Mouse (Mus musculus) cerebellum, postnatal 36 days (tissue): ENCODE results near the gene Tma7.

Experiments
- DNase-seq, 2 experiments: peaks; one replicate each; pipeline ENCODE4 v3.0.0; 2021 to 2022; ENCODE audit warnings: mixed read lengths in 2 of 2

Gene Tma7

DNA sequence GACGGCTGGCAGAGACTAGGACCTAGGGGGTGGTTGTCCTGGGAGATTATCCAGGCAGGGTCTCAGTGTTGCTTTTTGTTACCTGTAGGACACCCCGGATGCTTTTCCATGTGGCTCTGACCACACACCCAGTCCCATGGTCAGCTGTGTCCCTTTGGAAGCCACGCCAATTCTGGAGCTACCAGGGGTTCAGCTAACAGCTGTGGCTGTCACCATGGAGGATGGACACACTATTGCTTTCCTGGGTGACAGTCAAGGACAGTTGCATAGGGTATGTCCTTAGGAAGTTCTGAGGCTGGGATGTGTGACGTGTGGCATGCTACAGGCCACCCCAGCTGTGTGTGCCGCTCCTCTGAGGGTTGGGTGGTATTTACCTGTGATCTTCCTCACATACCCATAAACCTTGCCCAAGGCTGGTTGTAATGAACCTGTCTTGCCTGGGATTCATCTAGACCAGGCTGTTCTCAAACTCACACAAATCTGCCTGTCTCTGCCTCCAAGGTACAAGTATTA is 19.6 kb upstream of the Tma7 start:
- no peak for DNase-seq

DNA sequence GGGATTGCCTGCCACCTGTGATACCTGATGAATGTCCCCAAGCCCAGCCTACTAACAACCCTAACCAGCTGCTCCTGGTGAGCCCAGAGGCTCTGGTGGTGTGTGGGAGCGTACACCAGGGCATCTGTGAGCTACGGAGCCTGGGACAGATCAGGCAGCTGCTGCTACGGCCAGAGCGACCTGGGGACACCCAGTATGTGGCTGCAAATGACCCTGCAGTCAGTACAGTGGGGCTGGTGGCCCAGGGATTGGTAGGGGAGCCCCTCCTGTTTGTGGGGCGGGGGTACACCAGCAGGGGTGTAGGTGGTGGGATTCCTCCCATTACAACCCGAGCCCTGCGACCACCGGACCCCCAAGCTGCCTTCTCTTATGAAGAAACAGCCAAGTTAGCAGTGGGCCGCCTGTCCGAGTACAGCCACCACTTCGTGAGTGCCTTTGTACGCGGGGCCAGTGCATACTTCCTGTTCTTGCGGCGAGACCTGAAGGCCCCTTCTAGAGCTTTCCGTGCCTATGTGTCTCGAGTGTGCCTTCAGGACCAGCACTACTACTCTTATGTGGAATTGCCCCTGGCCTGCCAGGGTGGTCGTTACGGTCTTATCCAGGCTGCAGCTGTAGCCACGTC is 18.0 kb upstream of the Tma7 start:
- DNase-seq = no peak

DNA sequence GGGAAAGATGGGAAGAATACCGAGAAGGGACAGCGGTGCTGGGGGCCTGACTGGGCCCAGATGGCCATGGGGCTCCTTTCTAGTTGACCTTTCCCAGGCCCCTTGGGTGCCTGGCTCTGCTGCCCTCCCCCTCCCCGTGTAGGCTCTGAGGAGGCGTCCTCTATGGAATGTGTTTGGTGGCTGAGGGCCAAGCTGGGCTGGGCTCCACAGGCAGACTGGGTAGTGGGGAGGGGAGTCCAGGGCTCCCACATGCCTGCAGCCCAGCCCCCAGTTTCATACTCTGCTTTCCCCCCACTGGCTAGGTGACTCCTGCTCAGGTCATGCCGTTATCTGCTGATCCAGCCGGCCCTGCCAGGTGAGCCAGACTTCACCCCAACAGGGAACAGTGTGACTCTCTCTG is 16.6 kb upstream of the Tma7 start:
- DNase-seq = no peak

DNA sequence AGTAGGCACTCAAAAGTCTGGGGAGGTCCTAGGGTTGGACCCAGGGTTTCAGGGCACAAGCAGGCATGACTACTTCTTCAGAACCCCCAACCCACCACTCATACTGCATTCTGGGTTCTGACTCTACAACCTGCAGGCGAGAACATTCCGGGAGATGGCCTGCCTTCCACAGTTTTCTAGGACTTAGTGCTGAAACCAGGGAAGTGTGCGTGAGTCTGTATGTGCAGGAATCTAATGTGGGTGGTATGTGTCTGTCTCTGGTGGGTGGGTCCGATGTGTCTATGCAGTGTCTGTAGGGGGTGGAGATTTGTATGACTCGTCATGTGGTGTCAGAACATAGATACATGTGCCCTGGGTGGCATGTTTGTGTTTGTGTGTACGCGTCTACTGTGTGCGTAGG is 16.0 kb upstream of the Tma7 start:
- no peak for DNase-seq

DNA sequence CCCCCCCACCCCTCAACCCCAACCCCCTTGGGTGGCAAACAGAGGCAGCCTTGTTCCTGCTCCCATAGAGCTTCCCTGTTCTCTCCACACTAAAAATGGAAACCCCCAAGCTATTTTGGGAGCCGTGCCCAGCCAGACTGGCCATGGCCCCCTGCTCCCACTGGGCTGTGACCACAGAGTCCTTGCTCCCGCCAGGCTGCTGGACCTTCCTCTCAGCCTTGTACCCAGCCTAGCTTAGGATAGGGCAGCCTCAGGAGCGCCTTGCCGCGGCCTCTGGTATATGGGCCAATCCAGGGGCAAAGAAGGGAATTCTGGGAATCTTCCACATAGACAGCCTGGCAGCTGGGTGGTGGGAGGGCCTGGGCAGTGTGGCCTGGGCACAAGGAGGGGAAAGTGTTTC is 15.4 kb upstream of the Tma7 start:
- DNase-seq = peak in 1 of 2 experiments; percentile 34

DNA sequence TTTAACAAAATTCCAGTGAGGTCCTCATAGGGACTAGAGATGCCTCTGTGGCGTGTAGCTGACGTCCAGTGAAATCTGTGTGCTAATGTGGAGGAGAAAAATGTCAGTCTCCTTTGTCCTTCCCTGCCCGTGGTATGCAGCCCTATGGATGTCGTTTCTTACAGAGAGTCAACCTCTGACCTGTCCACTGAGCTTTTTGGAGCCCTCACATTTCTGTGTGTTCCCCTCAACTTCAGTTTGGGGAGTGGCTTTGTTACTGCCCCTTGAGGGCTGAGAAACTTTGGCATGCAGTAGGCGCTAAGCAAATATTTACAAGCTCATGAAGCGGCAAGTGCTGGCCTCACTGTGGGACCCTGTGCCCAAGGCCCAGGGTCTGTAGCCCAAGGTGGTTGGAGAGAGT is 14.9 kb upstream of the Tma7 start:
- no peak for DNase-seq

DNA sequence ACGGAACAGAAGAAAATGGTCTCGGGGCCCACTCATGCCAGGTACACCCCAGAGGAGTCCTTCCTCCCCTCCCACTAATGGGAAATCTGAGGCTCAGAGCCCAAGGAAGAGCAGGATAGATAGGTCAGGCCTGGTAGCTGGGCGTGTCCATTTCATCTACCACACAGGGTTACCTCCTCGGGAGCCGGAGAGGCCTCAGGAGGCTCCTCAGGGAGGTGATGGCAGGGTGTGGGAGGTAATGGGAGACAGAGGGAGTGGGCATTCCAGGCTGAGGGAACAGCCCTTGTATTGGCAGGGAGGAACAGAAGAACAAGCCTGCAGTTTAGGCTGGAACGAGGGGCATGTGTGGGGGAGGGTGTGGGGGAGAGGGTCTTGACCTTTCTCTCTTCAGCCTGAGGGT is 14.5 kb upstream of the Tma7 start:
- DNase-seq = no peak

DNA sequence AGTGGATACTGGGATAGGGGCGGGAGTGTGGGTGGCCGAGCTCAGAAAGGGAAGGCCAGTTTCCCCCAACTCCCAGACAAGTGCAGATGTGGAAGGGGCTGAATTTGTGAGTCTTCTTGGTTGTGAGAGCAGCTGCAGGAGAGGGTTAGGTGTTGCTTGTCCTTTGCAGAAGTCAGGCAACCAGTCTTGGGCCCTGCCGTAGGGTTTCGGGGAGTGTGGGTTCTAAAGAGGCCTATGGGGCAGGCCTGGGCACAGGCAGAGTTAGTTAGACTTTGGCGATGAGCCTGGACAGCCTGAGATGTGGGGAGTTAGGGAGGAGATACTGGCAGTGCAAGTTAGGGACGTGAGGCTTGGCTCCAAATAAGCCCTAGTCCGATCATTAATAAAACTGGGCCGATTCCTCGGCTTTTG is 13.9 kb upstream of the Tma7 start:
- no peak for DNase-seq

DNA sequence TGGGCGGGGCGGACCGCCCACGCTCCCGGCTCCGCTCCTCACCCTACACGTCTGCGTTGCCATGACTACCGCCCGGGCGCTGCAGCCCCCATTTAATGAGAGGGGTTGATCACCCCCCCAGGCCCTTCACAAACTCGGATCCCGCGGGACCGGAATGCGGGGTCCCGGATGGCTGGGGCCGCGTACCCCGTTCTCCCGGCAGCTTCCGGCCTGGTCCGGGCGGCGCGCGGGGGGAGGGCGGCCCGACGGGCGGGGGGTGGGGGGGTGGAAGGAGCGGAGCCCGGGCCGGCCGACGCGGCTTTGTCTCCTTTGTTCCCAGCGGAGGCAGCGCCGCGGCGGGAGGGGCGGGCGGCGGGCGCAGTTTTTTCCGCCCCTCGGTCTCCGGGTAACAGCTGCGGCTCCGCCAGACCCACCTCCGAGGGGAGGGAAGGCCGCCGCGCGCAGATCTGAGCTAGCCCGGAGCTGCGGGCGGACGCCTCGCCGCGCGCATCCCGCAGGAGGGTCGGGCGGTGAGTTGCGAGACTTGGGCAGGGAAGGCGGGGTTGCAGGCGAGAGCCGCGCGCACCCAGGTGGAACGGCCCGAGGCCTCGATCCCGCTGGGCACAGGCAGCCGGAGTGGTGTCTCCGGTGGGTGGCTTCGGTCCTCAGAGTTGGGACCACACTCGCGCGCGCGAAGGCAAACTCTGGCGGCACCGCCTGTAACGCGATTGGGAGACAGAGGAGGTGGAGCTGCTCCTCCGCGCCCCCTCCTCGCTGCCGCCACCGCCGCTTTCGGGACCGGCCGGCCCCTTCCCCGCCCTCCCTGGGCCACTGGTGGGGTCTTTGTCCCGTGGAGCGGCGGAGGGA is 13.0 kb upstream of the Tma7 start, which contains the start of gene Plxnb1:
TSS of gene Plxnb1 (plus strand) at position 253 of the 846 bp plus-strand sequence.
- peak; percentile 38 to 53 for DNase-seq

DNA sequence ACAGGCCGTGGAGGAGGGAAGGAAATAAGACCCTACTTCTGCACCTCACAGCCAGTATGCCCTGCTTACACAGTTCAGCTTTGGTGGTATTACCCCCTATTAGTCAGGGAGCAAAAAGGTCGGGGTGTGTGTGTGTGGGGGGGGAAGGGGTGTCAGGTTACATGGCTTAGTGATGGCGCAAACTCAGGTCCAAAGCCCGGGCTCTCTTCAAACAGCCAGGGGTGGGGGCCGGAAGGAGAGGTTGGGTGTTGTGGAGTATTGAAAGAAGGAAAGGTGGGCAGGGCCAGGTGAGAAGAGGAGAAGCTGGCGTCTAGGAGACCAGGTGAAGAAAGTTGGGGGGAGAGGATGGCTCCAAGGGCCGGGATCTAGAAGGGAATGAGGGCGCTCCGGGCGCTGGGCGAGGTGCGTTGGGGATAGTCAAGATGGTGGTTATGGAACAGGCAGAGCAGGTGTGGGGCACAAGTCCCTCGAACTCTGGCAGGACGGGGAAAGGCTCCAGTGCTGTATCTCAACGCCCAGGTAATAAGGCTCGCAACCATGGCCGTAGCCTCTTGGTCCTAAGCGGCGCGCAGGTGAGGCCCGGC is 12.3 kb upstream of the Tma7 start:
- no peak for DNase-seq

DNA sequence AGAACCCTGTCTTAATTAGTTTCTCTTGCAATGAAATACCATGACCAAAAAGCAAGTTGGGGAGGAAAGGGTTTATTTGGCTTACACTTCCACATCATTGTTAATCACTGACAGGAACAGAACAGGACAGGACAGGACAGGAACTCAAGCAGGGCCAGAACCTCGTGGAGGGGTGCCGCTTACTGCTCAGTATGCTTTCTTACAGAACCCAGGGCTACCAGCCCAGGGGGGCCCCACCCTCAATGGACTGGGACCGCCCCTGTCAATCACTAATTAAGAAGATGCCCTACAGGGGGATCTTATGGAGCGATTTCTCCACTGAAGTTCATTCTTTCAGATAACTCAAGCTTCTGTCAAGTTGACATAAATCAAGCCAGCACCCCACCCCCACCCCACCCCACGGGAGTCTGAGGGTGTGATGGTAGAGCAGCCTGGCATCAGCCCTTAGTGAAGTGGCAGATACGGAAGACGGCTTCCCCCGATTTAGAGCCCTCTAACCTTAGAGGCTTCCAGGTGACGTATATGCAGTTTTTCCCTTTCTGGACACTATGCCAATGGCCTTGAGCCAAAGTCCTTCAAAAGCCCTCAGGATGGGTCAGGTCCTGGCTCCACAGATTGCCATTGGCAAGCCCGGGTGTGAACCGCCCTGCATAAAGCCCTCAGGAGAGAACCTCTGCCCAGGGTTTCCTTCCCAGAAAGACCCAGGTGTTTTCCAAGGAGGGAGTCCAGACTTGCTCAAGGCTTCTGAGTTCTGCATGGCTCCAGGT is 11.6 kb upstream of the Tma7 start:
- DNase-seq = no peak

DNA sequence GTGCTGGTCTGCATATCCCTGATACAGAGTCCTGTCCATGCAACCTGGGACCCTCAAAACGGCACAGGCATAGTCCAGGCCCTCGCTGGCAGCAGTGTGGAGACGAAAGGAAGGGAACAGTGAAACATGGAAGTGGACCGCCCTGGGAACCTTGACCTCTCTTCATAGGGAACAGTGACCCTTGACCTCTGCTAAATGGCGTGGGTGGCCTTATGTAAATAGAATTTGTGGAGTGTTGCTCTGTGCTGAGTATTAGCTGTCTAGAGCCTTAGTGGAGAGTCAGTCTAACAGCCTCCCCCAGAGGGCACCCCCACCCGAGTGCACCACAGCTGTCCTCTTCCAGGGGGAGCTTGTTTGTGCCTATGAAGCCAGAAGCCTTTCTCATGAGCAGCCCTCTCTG is 10.4 kb upstream of the Tma7 start:
- DNase-seq = no peak

DNA sequence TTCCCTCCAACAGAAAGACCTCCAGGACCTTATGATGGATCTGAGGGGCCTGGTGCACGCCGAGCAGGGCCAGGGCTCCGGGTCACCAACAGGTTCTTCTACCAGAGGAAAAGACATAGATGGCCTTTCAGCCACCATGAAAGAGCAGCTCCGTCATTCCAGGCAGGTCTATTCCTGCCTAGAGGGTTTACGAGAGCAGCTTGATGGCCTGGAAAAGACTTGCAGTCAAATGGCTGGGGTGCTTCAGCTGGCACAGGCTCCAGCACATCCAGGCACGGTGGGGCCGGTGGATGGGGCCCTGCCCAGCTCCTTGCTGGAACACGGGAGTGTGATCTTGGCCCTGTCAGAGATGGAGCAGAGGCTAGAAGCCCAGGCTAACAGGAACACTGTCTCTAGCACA is 9.4 kb upstream of the Tma7 start:
- DNase-seq = no peak

DNA sequence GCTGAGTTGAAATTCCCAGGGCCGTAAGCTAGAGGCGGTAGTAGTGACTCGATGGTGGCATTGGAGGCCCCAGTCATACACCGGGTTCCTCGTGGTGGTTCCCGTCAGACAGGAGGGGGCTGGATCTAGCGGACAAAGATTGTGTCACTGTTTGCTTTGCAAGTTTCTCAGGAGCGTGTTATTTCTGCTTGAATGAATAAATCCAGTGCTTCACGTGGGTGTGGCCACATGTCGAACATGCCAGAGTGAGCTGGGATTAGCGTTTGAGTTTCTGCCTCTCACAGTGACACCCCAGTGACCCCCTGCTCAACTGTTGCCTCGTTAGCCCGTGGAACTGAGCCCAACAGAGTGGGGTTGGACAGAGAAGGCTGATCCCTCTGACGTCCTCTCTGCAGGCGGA is 8.1 kb upstream of the Tma7 start:
- no peak for DNase-seq

DNA sequence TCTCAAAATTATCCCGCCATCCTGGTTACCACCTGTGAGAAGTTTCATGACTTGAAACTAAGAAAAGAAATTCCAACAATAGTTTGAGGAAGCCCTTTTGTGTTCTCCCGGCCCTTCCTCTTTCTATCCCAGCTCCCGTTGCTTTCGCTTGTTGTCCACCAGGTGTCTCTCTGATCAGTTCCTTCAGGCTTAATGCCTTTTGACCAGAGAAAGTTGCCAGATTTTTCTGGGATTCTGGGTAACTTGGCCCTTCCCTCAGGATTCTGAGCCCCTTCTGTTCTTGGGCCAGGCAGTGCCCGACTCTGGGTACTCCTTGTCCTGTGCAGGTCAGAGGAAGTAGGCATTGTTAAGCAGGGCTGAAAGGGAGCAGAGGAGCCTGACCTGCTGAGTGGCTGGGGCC is 5.6 kb upstream of the Tma7 start:
- peak in 1 of 2 experiments; percentile 24 for DNase-seq

DNA sequence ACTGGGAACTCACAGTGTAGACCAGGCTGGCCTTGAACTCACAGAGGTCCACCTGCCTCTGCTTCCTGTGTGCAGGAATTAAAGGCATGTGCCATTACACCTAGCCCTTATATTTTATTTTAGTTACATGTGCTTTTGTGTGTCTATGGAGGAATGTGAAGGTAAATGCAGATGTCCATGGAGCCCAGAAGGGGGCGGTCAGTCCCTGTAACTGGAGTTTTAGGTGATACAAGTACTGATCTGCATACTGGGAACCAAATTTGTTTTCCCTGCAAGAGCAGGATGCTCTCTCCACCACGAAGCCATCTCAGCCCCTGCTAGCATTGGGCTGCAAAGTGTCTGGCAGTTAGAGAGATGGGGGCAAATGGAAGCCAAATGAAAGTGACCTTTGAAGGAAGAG is 2.5 kb upstream of the Tma7 start:
- DNase-seq = no peak

DNA sequence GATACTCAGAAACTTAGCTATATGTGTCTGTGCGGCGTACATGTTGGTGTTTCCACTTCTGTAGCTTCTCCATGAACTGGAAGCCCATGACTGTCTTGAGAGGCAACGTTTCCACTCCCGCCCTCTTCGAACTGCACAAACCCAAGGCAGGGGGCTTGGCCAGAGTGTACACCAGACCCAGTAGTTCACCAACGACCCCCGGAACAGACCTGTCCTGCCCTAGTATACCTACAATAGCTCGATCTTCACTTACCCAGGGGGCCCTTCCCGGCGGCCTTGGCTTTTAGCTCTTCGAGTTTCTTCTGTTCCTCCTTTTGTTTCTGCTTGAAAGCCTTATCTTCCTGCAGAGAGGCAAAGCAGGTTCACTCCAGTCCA is 651 bp downstream of the Tma7 start:
- no peak for DNase-seq

DNA sequence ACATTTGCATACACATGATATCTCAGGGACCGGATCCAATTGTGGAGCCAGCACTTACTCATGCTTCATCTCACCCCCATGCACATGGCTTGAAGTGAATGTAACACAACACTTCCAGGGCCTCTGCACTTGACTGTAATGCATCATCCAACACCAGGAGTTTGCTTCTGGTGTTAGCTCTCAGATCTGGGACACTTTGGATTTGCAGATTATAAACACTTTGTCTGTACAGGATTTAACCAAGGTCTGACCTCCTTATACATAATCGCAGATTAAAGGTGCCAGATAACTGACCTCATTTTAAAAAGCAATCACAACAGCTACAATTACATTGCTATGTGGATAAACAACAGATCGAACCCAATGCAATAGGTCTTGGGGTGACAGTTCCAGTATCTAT is 1.9 kb downstream of the Tma7 start:
- no peak for DNase-seq

DNA sequence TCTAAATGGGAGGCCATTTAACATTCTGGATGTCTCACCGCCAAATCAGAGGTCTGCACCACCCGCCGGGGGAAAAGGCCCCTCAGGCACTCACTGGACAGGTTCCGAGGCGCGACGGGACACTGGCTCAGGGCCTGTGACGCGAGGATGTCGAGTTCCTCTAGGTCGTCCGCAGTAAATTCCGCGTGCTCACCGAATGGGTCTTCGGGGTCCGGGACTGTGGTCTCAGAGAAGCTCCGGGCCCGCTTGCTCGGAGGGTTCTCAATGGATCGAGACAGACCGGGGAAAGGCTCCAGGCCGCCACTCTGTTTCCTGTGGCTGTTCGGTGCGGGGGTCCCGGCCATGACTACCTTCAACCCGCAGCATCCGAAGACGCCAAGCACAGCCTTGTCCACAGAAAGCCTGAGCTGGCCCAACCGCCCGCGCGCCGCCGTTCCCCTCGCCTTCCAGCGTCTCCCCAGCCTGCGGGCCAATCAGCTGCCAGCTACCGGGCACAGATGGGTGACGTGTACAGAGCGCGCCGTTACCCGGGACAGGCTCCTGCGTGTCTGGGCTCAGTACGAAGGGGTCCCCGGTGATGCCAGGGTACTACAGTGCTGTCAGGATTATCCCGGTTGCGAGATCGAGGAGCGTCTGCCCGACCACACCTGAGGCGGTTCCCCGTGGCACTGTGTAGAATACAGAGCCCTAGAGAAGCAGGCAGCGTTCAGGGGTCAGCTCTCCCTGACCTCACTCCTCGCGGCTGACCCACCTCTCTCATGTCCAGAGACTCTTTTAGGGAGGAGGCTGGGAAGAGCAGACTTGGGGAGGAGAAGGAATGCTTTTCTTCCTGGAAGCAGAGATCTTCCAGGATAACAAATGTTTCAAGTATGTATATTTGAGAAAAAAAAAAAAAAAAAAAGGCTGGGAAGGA is 8.5 kb downstream of the Tma7 start, which contains the start of gene Atrip:
TSS of gene Atrip (minus strand) at position 464 of the 913 bp plus-strand sequence.
- peak; percentile 94 for DNase-seq

DNA sequence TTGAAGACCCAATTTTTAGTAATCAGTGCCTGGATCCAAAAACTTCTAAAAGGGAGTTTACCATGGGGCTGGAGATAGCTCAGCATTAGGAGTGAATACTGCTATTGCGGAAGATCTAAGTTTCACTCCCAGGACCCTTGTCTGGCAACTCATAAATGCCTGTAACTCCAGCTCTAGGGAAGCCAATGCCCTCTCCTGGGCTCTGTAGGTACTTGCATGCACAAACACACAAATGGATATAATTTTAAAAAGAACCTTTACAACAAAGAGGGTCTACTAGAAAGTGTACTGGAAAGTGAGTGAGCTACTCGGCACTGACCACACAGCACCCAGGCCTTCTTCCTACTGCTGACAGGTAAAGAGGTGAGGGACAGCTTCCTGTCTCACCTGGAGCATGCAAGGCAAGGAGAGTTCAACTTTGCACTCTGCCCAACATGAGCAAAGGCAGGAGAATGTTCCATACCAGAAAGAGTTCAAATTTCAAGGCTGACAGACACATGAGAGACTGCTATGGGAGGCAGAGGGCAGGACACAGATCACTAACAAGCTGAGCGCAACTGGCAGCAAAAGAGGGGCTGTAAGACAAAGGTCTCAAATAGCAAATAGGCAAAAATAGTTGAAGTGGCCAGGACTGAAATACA is 14.2 kb downstream of the Tma7 start:
- no peak for DNase-seq

DNA sequence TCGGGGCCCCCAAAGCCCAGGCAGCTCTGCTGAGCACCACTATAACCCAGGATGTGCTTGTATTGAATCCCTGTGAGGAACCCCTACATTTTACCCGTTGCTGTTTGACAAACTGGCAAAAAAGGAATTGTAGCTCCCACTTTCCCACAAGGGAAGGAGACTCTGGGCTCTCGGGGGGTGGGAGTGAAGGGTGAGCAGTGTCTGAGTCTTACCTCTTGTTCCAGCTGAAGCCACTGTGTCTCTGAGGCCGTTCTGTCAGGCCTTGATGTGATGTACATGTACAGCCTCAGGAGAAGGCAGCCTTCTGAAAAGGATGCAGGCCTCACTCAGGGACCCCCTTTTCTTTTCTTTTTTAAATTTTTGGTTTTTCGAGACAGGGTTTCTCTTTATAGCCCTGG is 21.5 kb downstream of the Tma7 start:
- DNase-seq = no peak
